Mouse (Mus musculus): ENCODE measurements at regions not wholly inside any gene's neighbourhood (a gene's known extent, or its start where the extent isn't known, plus 50 kb on each side); places are given as distances from the start of the nearest gene placed in this dataset.

GRCm38 (mm10) chr3:148613443-148613842, 376.9 kb downstream of the Adgrl2 start:
- Histone ChIP-seq H3K4me2 (no peak overlapping the region), H3K9ac (no peak overlapping the region), H3K27ac (no peak overlapping the region), H3K9me3 (no peaks in the 10 kb centered on the region), H3K4me3 (no peak overlapping the region), H3K36me3 (no peaks in the 10 kb centered on the region), H3K4me1 (peaks cover 7% of the 10 kb centered on the region), H3K27me3 (no peaks in the 10 kb centered on the region)
- ATAC-seq (ENCODE audit: insufficient number of reproducible peaks, insufficient read depth, low FRiP score, low TSS enrichment, low read depth) = no peak
- 71% methylated on average over 3 of the region's 3 CpGs for WGBS

DNA sequence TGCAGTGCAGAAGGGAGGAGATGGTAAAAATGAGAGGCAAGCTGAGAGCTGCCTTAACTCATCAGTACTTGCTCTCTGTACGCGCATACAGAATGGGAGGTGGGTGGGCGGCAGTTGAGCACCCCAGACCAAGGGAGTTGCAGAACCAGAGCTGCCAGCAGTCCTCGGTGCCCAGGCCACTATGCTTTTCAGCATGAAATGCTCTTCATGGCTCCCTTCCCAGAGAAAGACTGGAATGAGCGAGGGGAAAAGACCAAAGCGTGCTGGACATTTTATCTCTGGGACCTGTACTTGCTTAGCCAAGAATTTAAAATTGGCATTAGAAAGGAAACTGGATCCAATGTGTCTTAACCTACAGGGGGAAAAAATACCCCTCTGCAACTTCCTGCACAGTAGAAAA, 387.1 kb downstream of the Adgrl2 start:
- Histone ChIP-seq H3K9me3 (no peaks in the 10 kb centered on the region), H3K27ac (no peak overlapping the region), H3K9ac (no peak overlapping the region), H3K36me3 (no peaks in the 10 kb centered on the region), H3K27me3 (no peaks in the 10 kb centered on the region), H3K4me1 (no peaks in the 10 kb centered on the region), H3K4me3 (no peak overlapping the region), H3K4me2 (no peak overlapping the region)
- WGBS = 76% methylated on average over 6 of the region's 6 CpGs
- no peak for ATAC-seq (ENCODE audit: insufficient number of reproducible peaks, insufficient read depth, low FRiP score, low TSS enrichment, low read depth)

DNA sequence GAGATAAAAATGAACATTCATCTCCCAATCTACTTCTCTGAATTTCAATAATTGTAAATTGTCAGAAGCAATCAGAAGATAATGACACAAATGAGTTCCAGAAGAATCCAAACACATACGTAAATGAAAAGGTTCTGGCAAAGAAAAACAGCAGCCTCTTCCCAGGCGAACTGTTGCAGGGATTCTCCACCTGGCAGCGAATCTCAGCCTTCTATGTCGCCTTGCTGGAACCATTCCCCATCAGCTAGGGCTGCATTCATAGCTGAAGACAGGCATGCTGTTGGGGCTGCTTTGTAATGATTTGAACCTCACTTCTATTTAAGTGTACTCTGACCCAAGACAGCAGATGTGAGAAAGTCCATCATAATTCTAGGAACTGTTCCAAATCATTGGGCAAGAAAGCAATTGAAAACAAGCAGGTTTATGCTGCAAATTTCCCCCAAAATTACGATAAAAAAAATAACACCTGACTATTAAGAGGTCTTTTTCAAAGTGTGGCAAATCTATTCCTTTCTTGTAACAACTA, 387.6 kb downstream of the Adgrl2 start:
- H3K4me2 ChIP-seq = no peak overlapping the region
- no peaks in the 10 kb centered on the region for H3K9me3 ChIP-seq
- 67% methylated on average over 5 of the region's 5 CpGs for WGBS
- H3K27ac ChIP-seq = no peak overlapping the region
- no peak overlapping the region for H3K4me3 ChIP-seq
- no peaks in the 10 kb centered on the region for H3K36me3 ChIP-seq
- H3K27me3 ChIP-seq = no peaks in the 10 kb centered on the region
- no peak for ATAC-seq (ENCODE audit: insufficient number of reproducible peaks, insufficient read depth, low FRiP score, low TSS enrichment, low read depth)
- H3K4me1 ChIP-seq = no peaks in the 10 kb centered on the region
- no peak overlapping the region for H3K9ac ChIP-seq

DNA sequence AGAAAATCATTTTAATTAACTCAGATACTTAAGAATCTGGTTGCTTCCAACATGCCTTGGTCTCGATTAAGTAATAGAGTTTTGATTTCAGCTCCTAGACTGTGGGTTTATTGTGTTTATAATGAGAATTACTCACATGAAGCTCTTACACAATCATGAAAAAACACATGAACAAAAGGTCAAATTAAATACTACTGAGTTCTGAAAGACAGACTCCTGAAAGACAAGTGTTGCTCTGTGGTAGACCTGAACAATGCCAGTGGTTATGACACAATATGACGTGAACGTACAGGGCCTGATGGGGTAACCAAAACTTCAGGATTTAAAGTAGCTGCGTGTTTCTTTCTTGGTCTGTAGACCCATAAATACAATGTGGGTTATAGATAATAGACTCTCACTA, 394.8 kb downstream of the Adgrl2 start:
- H3K4me1 ChIP-seq = 0 out of 2 replicates have a peak, but pooled peaks cover 1% of the 10 kb centered on the region
- no peak overlapping the region for H3K27ac ChIP-seq
- no peak overlapping the region for H3K4me3 ChIP-seq
- no peaks in the 10 kb centered on the region for H3K27me3 ChIP-seq
- H3K36me3 ChIP-seq = no peaks in the 10 kb centered on the region
- H3K9ac ChIP-seq = no peak overlapping the region
- H3K4me2 ChIP-seq = no peak overlapping the region
- no peak for ATAC-seq (ENCODE audit: insufficient number of reproducible peaks, insufficient read depth, low FRiP score, low TSS enrichment, low read depth)
- H3K9me3 ChIP-seq = no peaks in the 10 kb centered on the region
- WGBS = 85% methylated on average over 4 of the region's 4 CpGs

GRCm38 (mm10) chr3:148589556-148589955, 400.8 kb downstream of the Adgrl2 start:
- H3K4me3 ChIP-seq = no peak overlapping the region
- H3K9me3 ChIP-seq = no peaks in the 10 kb centered on the region
- 0 out of 2 replicates have a peak, but pooled peaks cover 2% of the 10 kb centered on the region for H3K4me1 ChIP-seq
- no peak overlapping the region for H3K4me2 ChIP-seq
- 45% methylated on average over 2 of the region's 2 CpGs for WGBS
- no peaks in the 10 kb centered on the region for H3K36me3 ChIP-seq
- H3K27ac ChIP-seq = no peak overlapping the region
- ATAC-seq (ENCODE audit: insufficient number of reproducible peaks, insufficient read depth, low FRiP score, low TSS enrichment, low read depth) = no peak
- no peaks in the 10 kb centered on the region for H3K27me3 ChIP-seq
- no peak overlapping the region for H3K9ac ChIP-seq

- H3K4me2 ChIP-seq = no peak overlapping the region
- no peak overlapping the region for H3K27ac ChIP-seq
- H3K36me3 ChIP-seq = no peaks in the 10 kb centered on the region
- H3K4me1 ChIP-seq = no peaks in the 10 kb centered on the region
- no peaks in the 10 kb centered on the region for H3K9me3 ChIP-seq
- 55% methylated on average over 1 of the region's 1 CpGs for WGBS
- no peak overlapping the region for H3K9ac ChIP-seq
- no peak overlapping the region for H3K4me3 ChIP-seq
- no peak for ATAC-seq (ENCODE audit: insufficient number of reproducible peaks, insufficient read depth, low FRiP score, low TSS enrichment, low read depth)
- H3K27me3 ChIP-seq = no peaks in the 10 kb centered on the region
Measured at GRCm38 (mm10) chr3:148575735-148576134, 414.6 kb downstream of the Adgrl2 start.

DNA sequence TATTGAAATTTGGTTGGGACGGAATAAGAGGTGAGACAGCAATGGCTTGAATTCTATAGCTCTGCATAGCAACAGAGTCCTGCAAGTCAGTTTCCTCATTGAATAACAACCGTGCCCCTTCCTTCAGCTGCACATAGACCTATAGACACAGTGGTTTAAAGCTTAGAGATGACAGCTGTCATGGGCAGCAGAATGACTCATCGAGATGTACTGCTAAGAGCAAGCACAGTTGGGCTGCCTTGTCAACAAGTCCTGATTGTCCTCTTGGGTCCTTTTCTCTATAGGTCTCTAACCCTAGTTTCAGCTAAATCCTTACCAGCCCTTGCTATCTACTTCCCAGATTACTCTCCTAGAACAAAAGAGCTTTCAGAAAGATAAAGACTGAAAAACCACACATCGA, 417.9 kb downstream of the Adgrl2 start:
- Histone ChIP-seq H3K9ac (no peak overlapping the region), H3K4me3 (no peak overlapping the region), H3K4me1 (no peaks in the 10 kb centered on the region), H3K9me3 (no peaks in the 10 kb centered on the region), H3K27me3 (no peaks in the 10 kb centered on the region), H3K4me2 (no peak overlapping the region), H3K27ac (no peak overlapping the region), H3K36me3 (no peaks in the 10 kb centered on the region)
- WGBS = 85% methylated on average over 4 of the region's 4 CpGs
- ATAC-seq (ENCODE audit: insufficient number of reproducible peaks, insufficient read depth, low FRiP score, low TSS enrichment, low read depth) = no peak

DNA sequence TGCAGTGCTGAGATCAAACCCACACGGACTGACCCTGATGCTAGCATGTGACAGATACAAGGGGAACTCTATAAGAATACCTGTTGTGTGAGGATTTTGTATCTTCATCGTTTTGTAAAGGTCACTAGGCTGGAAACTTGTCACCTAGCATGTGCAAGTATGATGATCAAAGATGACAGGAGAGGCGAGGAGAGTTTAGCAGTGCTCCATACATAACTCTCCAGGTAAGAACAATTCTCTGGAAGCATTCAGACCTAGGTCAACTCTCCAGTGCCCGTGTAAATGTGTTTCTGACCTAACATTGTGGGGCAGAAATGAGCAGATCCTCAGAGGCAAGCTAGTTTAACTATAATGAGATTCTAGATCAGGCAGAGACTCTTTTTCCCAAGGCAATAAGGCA, 425.6 kb downstream of the Adgrl2 start:
- H3K4me1 ChIP-seq = no peaks in the 10 kb centered on the region
- ATAC-seq (ENCODE audit: insufficient number of reproducible peaks, insufficient read depth, low FRiP score, low TSS enrichment, low read depth) = no peak
- no peaks in the 10 kb centered on the region for H3K36me3 ChIP-seq
- H3K9ac ChIP-seq = no peak overlapping the region
- H3K4me3 ChIP-seq = no peak overlapping the region
- H3K27me3 ChIP-seq = no peaks in the 10 kb centered on the region; the same call in 1 of the 2 replicates
- WGBS = 72% methylated on average over 4 of the region's 4 CpGs
- no peak overlapping the region for H3K4me2 ChIP-seq
- H3K9me3 ChIP-seq = no peaks in the 10 kb centered on the region
- no peak overlapping the region for H3K27ac ChIP-seq

GRCm38 (mm10) chr3:148561211-148561610, 429.1 kb downstream of the Adgrl2 start:
- 60% methylated on average over 4 of the region's 4 CpGs for whole genome bisulfite sequencing
- ATAC-seq (ENCODE audit: insufficient number of reproducible peaks, insufficient read depth, low FRiP score, low TSS enrichment, low read depth) = no peak

DNA sequence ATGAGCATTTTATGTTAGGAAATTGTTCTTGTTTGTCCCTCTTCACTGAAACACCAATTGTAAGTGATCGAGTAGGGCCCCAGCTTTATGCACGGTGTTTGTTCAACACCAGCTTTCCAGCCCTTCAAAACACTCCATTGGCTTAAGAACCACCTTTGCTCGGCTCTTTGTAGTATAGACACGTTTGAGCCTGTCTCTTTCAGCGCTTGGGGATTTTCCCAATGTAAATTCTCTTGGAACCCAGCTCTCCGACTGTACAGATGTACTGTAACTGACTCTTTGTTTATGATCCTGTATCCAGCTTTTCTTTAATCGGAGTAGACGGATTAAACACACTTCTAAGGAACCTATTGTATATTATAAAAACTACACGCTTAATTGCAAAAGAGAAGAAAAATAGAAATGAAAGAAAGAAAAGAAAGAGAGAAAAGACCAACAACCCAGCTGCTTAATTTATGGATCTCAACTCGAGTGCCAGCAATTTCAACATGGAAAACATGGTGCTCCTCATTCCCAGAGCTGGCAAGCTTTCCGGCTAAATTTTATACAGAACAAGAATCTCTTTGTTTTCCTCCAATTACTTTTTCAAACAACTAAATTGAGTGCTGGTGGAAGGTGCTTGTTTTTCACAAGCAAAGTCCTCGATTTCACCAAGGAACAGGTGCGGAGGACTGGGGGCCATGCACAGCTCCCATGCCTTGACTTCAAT, 430.4 kb downstream of the Adgrl2 start:
- no peak for ATAC-seq (ENCODE audit: insufficient number of reproducible peaks, insufficient read depth, low FRiP score, low TSS enrichment, low read depth)
- H3K4me3 ChIP-seq = no peak overlapping the region
- H3K9ac ChIP-seq = no peak overlapping the region
- H3K4me2 ChIP-seq = no peak overlapping the region
- 73% methylated on average over 13 of the region's 13 CpGs for WGBS
- H3K4me1 ChIP-seq = no peaks in the 10 kb centered on the region
- H3K27me3 ChIP-seq = no peaks in the 10 kb centered on the region; the same call in 1 of the 2 replicates
- no peaks in the 10 kb centered on the region for H3K9me3 ChIP-seq
- no peak overlapping the region for H3K27ac ChIP-seq
- H3K36me3 ChIP-seq = no peaks in the 10 kb centered on the region

More at GRCm38 (mm10) chr3:148561211-148561610, 429.1 kb downstream of the Adgrl2 start:
- H3K27me3 ChIP-seq = no peaks in the 10 kb centered on the region; the same call in 1 of the 2 replicates
- H3K4me3 ChIP-seq = no peak overlapping the region
- H3K4me2 ChIP-seq = no peak overlapping the region
- H3K9ac ChIP-seq = no peak overlapping the region
- no peak overlapping the region for H3K27ac ChIP-seq
- no peaks in the 10 kb centered on the region for H3K4me1 ChIP-seq
- no peaks in the 10 kb centered on the region for H3K9me3 ChIP-seq
- no peaks in the 10 kb centered on the region for H3K36me3 ChIP-seq

- Histone ChIP-seq H3K27me3 (no peaks in the 10 kb centered on the region; the same call in 1 of the 2 replicates), H3K9ac (no peak overlapping the region), H3K4me2 (no peak overlapping the region), H3K36me3 (no peaks in the 10 kb centered on the region), H3K9me3 (no peaks in the 10 kb centered on the region), H3K27ac (no peak overlapping the region), H3K4me1 (no peaks in the 10 kb centered on the region), H3K4me3 (no peak overlapping the region)
- WGBS = 47% methylated on average over 5 of the region's 5 CpGs
- ATAC-seq (ENCODE audit: insufficient number of reproducible peaks, insufficient read depth, low FRiP score, low TSS enrichment, low read depth) = no peak
Measured at GRCm38 (mm10) chr3:148558592-148559157, 431.7 kb downstream of the Adgrl2 start.

DNA sequence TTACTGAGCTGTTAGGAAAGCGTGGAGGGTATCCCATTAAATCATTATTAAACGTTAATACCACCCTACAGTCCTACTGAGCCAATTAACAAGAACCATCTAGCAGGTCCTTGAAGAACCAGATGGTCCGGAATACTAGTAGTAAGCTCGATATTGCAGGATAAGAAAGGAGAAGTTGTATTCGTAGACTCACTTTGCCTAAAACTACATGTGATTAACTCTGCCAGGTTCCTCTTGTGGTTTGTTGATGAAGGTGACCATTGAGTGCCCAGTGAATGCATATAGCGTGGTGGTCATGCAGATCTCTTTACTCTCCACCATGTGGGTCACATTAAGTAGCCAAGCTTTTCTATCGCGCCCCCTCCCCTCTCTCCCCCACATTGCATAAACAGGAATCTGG, 435.0 kb downstream of the Adgrl2 start:
- no peak overlapping the region for H3K4me2 ChIP-seq
- WGBS = 68% methylated on average over 8 of the region's 8 CpGs
- no peak overlapping the region for H3K4me3 ChIP-seq
- H3K36me3 ChIP-seq = no peaks in the 10 kb centered on the region
- no peaks in the 10 kb centered on the region for H3K9me3 ChIP-seq
- no peaks in the 10 kb centered on the region for H3K4me1 ChIP-seq
- H3K27me3 ChIP-seq = no peaks in the 10 kb centered on the region
- ATAC-seq (ENCODE audit: insufficient number of reproducible peaks, insufficient read depth, low FRiP score, low TSS enrichment, low read depth) = no peak
- H3K27ac ChIP-seq = no peak overlapping the region
- no peak overlapping the region for H3K9ac ChIP-seq
